Mouse (Mus musculus) limb, embryonic 14.5 days (tissue): ENCODE data around the gene Acer1. TPM values are rescaled to one million over a fixed set of nuclear protein-coding genes. Genes with fewer than 3 reads are reported as not detected.

ENCODE experiments used
- ATAC-seq: fragments of 200-750 bp; cut with Nextera tagmentation; 2 replicates; pipeline ENCODE4 v1.8.0; 2017; ENCODE audit warnings: low read depth, moderate number of reproducible peaks, moderate TSS enrichment; ENCODE audit not compliant: low FRiP score
- DNase-seq: peaks from one replicate; pipeline ENCODE4 v3.0.0-alpha.2; 2015; ENCODE audit warnings: low spot score
- H3K27ac ChIP-seq: fragments of 300-500 bp; sonication (generic); replicated peaks from 2 replicates; pipeline ENCODE4 v1.5.1; 2014; ENCODE audit warnings: low read depth, mild to moderate bottlenecking, low read length, moderate library complexity, mixed read lengths
- H3K27me3 ChIP-seq: fragments of 300-500 bp; sonication (generic); 2 replicates; pipeline ENCODE4 v1.6.1; 2014; ENCODE audit warnings: low read length, mixed read lengths; ENCODE audit not compliant: control insufficient read depth, insufficient read depth
- H3K36me3 ChIP-seq: fragments of 300-500 bp; sonication (generic); 2 replicates; pipeline ENCODE4 v1.6.1; 2014; ENCODE audit warnings: mild to moderate bottlenecking, low read length, moderate library complexity, mixed read lengths; ENCODE audit not compliant: control insufficient read depth, insufficient read depth
- H3K4me1 ChIP-seq: fragments of 300-500 bp; sonication (generic); 2 replicates; pipeline ENCODE4 v1.6.1; 2014; ENCODE audit warnings: antibody characterized with exemption, low read length, mixed read lengths; ENCODE audit not compliant: control insufficient read depth, insufficient read depth
- H3K4me2 ChIP-seq: fragments of 300-500 bp; sonication (generic); replicated peaks from 2 replicates; pipeline ENCODE4 v1.6.1; 2014; ENCODE audit warnings: low read depth, mild to moderate bottlenecking, low read length, moderate library complexity; ENCODE audit not compliant: severe bottlenecking
- H3K4me3 ChIP-seq: fragments of 300-500 bp; sonication (generic); replicated peaks from 2 replicates; pipeline ENCODE4 v1.5.1; 2014; ENCODE audit warnings: low read length
- H3K9ac ChIP-seq: fragments of 300-500 bp; sonication (generic); 2 replicates; pipeline ENCODE4 v1.6.1; 2014; ENCODE audit warnings: mild to moderate bottlenecking, low read depth, low read length, moderate library complexity; ENCODE audit not compliant: severe bottlenecking
- H3K9me3 ChIP-seq: fragments of 300-500 bp; sonication (generic); 2 replicates; pipeline ENCODE4 v1.6.1; 2016; ENCODE audit warnings: low read length; ENCODE audit not compliant: control insufficient read depth
- POLR2A ChIP-seq: fragments of 200-500 bp; IDR thresholded peaks from 2 replicates; pipeline ENCODE4 v1.8.0; 2012; ENCODE audit warnings: inconsistent platforms, mild to moderate bottlenecking, moderate library complexity, borderline replicate concordance; ENCODE audit not compliant: insufficient read depth, insufficient read length; ENCODE audit errors: extremely low read depth
- WGBS: fragments of 180-500 bp; shearing (Covaris S2); extraction: QIAGEN DNeasy Blood & Tissue Kit; methylation state at CpG from one replicate; pipeline ENCODE4 v1.1.7; 2014; 5-methylcytosine and 5-hydroxymethylcytosine counted together
- polyA plus RNA-seq, 2 experiments: library from polyadenylated mRNA; depleted of rRNA in 1 of 2; stranded (reverse) in 1 of 2; unstranded in 1 of 2; fragments of >200 nt; fragmentation: Nextera tagmentation in 1 of 2; extraction: Ambion mirVana in 1 of 2; gene quantifications; 2 replicates each; pipeline versions ENCODE4 v1.2.1 to v1.2.3; 2012 to 2014

The Acer1 gene
- 1.0 and 1.5 TPM in 2 replicates for polyA plus RNA-seq (2012; rRNA removed)
- 1.4 and 5.6 TPM in 2 replicates for polyA plus RNA-seq (2014; fragmentation: Nextera tagmentation; extraction: Ambion mirVana)

- H3K36me3 ChIP-seq, result no peaks in the 10 kb centered on the region
- ATAC-seq (no peak), DNase-seq (no peak)
- no peak within 1 kb of the TSS for H3K9ac ChIP-seq
- H3K27me3 ChIP-seq, result no peaks in the 10 kb centered on the region
- no peaks in the 10 kb centered on the region for H3K4me1 ChIP-seq
- no peak for TF ChIP-seq POLR2A
- H3K27ac ChIP-seq, result no peak within 1 kb of the TSS
- no peak within 1 kb of the TSS for H3K4me2 ChIP-seq
- no peak within 1 kb of the TSS for H3K4me3 ChIP-seq
- H3K9me3 ChIP-seq, result no peaks in the 10 kb centered on the region
- WGBS, result 79% methylated on average over 5 of the region's 5 CpGs
Measured at GRCm38 (mm10) chr17:56982013-56982412, at the start of gene Acer1. TSS of gene Acer1 (minus strand) at chr17:56982126.

GRCm38 (mm10) chr17:57030931-57031660 is 49.2 kb upstream of the Acer1 start, which contains the start of gene Khsrp:
TSS of gene Khsrp (minus strand) at chr17:57031522.
- peak within 1 kb of the TSS; percentile 94 for H3K27ac ChIP-seq
- H3K27me3 ChIP-seq, result no peaks in the 10 kb centered on the region
- H3K4me3 ChIP-seq, result peak within 1 kb of the TSS; percentile 94
- WGBS, result 1% methylated on average over 37 of the region's 99 CpGs
- peak within 1 kb of the TSS; percentile 96 for H3K4me2 ChIP-seq
- peak; percentile 54; the same call in 1 of the 2 replicates for TF ChIP-seq POLR2A
- ATAC-seq (no peak), DNase-seq (peak; percentile 9)
- H3K36me3 ChIP-seq, result peaks cover 27% of the 10 kb centered on the region
- no peaks in the 10 kb centered on the region for H3K9me3 ChIP-seq
- peaks cover 14% of the 10 kb centered on the region for H3K4me1 ChIP-seq
- H3K9ac ChIP-seq, result peak within 1 kb of the TSS; percentile 100

GRCm38 (mm10) chr17:57029691-57030090 is 47.8 kb upstream of the Acer1 start:
- Histone ChIP-seq H3K4me3 (peak overlapping the region; percentile 94), H3K4me2 (peak overlapping the region; percentile 96), H3K9me3 (no peaks in the 10 kb centered on the region), H3K36me3 (peaks cover 41% of the 10 kb centered on the region), H3K4me1 (peaks cover 14% of the 10 kb centered on the region), H3K27ac (no peak overlapping the region), H3K9ac (peak overlapping the region; percentile 100), H3K27me3 (no peaks in the 10 kb centered on the region)
- no peak for TF ChIP-seq POLR2A
- DNase-seq, result no peak
- 31% methylated on average over 8 of the region's 8 CpGs for WGBS
- ATAC-seq, result no peak

- WGBS, result 93% methylated on average over 4 of the region's 4 CpGs
- H3K36me3 ChIP-seq, result peaks cover 63% of the 10 kb centered on the region
Measured at GRCm38 (mm10) chr17:57027471-57027870, 45.5 kb upstream of the Acer1 start.

GRCm38 (mm10) chr17:57020960-57021359 is 39.0 kb upstream of the Acer1 start:
- Histone ChIP-seq H3K4me2 (no peak overlapping the region), H3K4me3 (no peak overlapping the region), H3K27me3 (no peaks in the 10 kb centered on the region), H3K27ac (no peak overlapping the region), H3K9ac (no peak overlapping the region), H3K4me1 (no peaks in the 10 kb centered on the region), H3K9me3 (no peaks in the 10 kb centered on the region), H3K36me3 (peaks cover 59% of the 10 kb centered on the region)
- ATAC-seq (no peak), DNase-seq (no peak)
- no peak for TF ChIP-seq POLR2A
- WGBS, result 90% methylated on average over 5 of the region's 5 CpGs

More at GRCm38 (mm10) chr17:57027471-57027870, 45.5 kb upstream of the Acer1 start:
- Histone ChIP-seq H3K4me3 (no peak overlapping the region), H3K9me3 (no peaks in the 10 kb centered on the region), H3K27ac (no peak overlapping the region), H3K4me2 (no peak overlapping the region), H3K9ac (no peak overlapping the region), H3K4me1 (peaks cover 14% of the 10 kb centered on the region), H3K27me3 (no peaks in the 10 kb centered on the region)
- TF ChIP-seq POLR2A, result no peak
- ATAC-seq (no peak), DNase-seq (no peak)

- H3K27ac ChIP-seq, result no peak overlapping the region
- H3K36me3 ChIP-seq, result peaks cover 46% of the 10 kb centered on the region
- H3K27me3 ChIP-seq, result no peaks in the 10 kb centered on the region
- no peaks in the 10 kb centered on the region for H3K4me1 ChIP-seq
- WGBS, result 89% methylated on average over 2 of the region's 2 CpGs
- no peak overlapping the region for H3K4me2 ChIP-seq
- H3K4me3 ChIP-seq, result no peak overlapping the region
- no peaks in the 10 kb centered on the region for H3K9me3 ChIP-seq
- ATAC-seq (no peak), DNase-seq (no peak)
- H3K9ac ChIP-seq, result no peak overlapping the region
- TF ChIP-seq POLR2A, result no peak
Measured at GRCm38 (mm10) chr17:57019693-57020092, 37.8 kb upstream of the Acer1 start.
